Mouse (Mus musculus) neural tube, postnatal 0 days (tissue): ENCODE data around the gene Elavl3. TPM values are rescaled to one million over a fixed set of nuclear protein-coding genes. Genes with fewer than 3 reads are reported as not detected.

Source experiments
- polyA plus RNA-seq: library from polyadenylated mRNA; unstranded; fragments of >200 nt; fragmentation: Nextera tagmentation; extraction: Ambion mirVana; gene quantifications from 2 replicates; pipeline ENCODE4 v1.2.1, GENCODE M21; 2015

Elavl3 gene
- polyA plus RNA-seq: 66.7 and 78.4 TPM in 2 replicates

DNA sequence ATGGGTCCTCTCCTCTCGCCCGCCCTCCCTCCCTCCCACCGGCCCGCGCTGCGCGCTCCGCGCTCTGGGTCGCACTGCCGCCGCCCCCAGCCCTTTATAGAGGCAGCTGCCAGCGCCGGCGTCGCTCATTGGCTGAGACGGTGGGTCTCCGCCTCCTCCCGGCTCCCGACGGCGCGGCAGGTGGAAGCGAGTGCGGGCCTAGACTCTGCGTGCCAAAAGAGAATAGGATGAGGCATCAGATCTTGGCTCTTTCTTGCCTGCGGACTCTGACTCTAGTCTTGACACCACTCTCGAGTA, at the start of gene Elavl3:
Gene Elavl3 (minus strand): TSS at position 66 of the 297 bp plus-strand sequence.

DNA sequence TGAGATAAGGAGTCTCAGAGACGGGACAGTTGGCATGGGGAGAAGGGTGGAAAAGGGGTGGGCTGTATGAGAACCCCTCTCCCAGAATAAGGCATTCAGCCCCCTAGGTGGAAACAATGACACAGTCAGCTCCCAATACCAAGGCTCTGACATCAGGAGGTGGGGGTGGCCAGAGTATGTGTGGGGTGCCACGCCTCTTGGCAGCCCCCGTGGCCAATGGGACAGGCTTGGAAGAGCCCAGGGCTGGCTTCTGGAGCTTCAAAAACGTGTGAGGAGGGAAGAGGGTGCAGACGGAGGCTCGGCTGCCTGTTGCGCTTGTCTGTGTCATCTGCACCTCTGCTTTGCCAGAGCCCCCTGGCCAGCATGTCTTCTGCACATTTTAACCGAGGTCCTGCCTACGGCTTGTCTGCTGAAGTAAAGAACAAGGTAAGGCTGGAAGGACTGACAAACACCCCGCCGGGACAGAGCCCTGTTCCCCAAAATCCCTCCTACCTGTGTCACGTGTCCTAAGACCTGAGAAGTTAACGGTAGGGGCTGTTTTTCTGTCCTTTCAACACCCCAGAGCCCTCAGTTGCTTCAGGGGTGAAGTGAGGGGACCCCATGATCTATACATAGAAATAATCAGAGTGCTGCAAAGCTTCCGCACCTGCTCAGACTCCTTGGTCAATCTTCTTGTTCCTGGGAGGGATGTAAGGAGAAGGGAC, 47.3 kb upstream of the Elavl3 start, which contains the start of gene Cnn1:
Gene Cnn1 (plus strand): TSS at position 224 of the 704 bp plus-strand sequence.

DNA sequence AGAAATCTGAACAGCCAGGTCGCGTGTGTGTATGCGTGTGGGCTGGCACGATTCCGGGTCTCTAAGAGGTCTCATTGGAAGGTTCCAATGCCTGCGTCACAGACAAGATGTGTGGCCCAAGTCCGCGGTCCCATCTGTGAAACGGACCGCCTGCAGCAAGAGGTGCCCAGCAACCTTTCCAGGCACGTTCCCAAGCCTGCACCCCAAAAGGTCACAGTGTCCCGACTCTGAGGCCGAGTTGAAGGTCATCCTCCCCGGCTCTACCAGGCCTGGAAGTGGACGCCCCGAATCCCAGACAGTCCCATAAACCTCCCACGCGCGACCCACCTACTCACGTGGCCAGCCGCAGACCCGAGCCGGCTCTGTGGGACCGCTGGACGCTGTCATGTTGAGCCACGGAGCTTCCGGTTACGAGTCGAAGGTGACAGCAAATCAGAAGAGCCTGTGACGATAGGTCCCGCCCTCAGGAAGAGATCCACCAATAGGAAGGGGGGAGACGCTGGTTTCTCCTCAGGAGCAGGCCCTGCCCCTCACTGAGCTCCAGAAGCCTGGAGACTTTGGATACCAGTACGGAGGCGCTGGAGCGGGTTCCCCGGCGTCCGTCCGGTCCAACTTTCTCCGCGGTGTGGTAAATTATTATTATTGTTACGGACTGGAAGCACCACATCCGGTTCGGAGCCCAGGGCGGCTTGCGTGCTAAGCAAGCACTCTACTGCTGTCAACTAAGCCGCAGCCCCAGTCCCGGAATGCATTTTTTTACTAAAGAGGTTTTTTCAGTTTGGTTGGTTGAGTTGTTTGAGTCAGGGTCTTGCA, 33.4 kb upstream of the Elavl3 start, which contains the start of gene Ecsit:
Gene Ecsit (minus strand): TSS at position 417 of the 813 bp plus-strand sequence.

DNA sequence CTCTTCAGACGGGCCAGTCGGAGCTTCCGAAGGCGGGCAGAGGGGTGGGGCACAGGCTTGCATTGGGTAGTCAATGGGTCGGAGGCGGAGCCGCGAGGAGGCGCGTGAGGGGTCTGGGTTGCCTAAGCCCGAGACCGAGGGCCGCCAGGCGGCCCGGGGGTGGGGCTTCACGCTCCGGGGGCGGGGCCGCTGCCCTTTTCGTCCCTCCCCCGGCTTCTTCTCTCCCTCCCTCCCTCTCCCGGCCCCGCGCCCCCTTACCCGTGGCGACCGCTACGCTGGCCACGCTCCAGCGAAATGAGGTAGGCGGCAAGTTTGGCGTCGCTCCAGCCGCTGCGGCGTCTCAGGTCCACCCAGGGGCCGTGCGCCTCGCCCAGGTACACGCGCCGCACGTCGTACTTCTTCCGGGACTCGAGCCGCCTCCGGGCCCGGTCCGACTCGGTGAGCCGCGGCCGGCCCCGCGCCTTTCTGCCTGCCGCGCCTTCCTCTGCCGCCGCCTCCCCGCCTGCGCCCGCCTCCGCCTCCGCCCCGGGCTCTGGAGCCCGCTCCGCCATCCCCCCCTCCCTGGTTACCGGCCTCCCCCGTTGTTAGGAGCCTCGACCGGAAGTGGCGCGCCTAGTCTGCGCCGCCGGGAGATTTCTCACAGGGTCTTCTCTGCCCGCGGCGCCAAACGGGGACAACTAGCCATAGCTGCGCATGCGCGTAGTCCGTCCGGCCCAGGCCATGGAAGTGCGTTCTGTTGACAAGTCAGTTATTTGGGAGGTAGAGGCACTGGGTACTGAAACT, 19.2 kb upstream of the Elavl3 start, which contains the start of the genes Gm49318 and Zfp653:
Gene Gm49318 (minus strand): TSS at position 469 of the 783 bp plus-strand sequence.
Gene Zfp653 (minus strand): TSS at position 586 of the 783 bp plus-strand sequence.

DNA sequence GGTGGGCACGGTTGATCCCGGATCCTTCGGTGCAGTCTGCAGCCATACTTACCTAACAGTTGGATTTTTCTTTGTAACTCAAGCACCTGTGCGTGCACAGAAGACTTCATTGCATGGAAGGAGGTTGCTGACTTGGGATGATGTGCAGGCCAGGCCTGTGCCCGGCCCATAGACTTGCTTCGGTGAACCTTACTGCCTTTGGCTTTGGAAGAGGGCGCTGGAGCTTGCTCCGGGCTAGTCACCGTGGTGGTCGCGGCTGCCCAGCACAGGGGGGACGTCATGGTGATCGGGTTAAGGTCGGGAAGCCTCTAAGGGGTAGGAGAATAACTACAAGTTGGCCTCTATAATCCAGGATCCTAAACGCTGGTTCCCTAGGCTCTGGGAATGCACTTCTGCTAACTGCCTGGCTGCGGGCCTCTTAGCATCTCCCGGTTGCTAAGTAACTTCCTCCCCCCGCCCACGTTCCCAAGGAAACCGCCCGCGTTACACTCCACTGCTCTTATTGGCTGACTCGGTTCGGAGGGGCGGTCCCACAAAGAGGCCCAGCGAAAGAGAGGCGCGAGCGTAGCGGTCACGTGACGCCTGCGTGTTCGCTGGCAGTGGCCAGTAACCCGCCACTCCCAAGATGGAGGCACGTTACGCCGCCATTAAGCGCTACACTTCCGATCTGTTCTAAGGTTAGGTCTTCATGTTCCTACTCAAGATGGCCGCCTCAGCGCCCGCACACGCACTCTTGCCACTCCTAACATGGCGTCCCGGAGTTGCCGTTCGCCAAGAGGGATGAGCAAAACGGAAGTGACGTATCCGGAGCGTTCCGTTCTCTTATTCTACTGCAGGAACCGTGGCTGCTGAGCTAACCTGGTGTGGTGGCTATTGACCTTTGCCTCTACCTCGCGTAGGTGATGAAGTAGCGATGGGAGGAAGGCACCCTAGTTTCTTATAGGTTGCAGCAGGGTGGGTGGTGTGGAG, 49.3 kb downstream of the Elavl3 start, which contains the start of the genes Ccdc151 and Prkcsh:
Gene Ccdc151 (minus strand): TSS at position 441 of the 969 bp plus-strand sequence.
Gene Prkcsh (plus strand): TSS at position 613 of the 969 bp plus-strand sequence.

DNA sequence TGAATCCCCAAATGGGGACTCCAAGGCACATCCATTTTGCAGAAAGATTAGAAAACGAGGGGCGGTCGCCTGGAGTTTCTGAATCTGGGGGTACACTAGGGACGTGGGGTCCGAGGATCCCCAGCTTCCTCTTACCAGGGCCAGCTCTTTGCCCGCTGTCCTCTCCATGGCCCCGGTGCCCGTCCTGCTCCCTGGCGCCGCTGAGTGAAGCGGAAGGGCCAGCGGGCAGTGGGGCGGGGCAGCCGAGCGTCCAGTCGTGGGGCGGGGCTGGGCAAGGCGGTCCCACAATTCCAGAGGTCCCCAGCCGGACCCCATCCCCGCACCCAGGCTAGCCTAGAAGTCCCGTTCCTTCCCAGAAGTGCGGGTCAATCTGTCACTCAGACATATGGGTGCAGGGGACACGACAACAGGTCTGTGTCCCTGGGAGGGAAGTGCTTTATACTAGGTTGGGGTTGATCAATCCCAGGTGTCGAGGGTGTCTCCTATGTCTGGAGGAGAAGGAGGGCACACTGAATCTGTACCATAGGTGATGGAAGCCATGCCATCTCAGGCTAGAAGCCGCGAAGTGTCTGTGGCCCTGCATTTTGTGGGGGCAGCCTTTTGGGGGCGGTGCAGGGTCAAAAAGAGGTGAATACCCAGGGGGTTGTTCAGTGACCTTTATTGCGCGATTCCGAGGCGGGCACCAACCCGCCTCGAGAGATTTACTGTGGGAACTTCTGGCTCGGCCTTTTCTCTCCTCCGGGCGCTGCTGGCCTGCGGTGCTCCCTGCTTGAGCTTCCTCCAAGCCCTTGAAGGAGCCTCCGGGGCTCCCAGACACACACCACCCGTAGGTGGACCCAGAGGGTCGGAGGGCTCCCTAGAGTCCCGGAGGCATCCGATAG, 62.4 kb downstream of the Elavl3 start, which contains the start of gene Rgl3:
Gene Rgl3 (minus strand): TSS at position 217 of the 881 bp plus-strand sequence.

Other genes with a start within 250 kb of the Elavl3 start
- gene Angptl8, start 216.5 kb downstream of the Elavl3 start, polyA plus RNA-seq: 0.83 and 0.90 TPM in 2 replicates
- 13.8 and 14.4 TPM in 2 replicates for gene Dock6, start 199.4 kb downstream of the Elavl3 start, polyA plus RNA-seq
- 20.0 and 20.9 TPM in 2 replicates for gene Rab3d, start 133.8 kb downstream of the Elavl3 start, polyA plus RNA-seq
- gene Ccdc159, start 124.6 kb downstream of the Elavl3 start, polyA plus RNA-seq: 4.5 and 6.7 TPM in 2 replicates
- 65.2 and 67.6 TPM in 2 replicates for gene Tmem205, start 124.5 kb downstream of the Elavl3 start, polyA plus RNA-seq
- gene Plppr2, start 115.0 kb downstream of the Elavl3 start, polyA plus RNA-seq: 103 and 112 TPM in 2 replicates
- gene Swsap1, start 96.3 kb downstream of the Elavl3 start, polyA plus RNA-seq: 7.8 and 8.5 TPM in 2 replicates
- 1.4 and 1.6 TPM in 2 replicates for gene Epor, start 88.5 kb downstream of the Elavl3 start, polyA plus RNA-seq
- 2.9 and 3.0 TPM in 2 replicates for gene Rgl3, start 62.6 kb downstream of the Elavl3 start, polyA plus RNA-seq
- gene Ccdc151, start 49.4 kb downstream of the Elavl3 start, polyA plus RNA-seq: 3.5 and 4.1 TPM in 2 replicates
- 70.2 and 80.7 TPM in 2 replicates for gene Prkcsh, start 49.2 kb downstream of the Elavl3 start, polyA plus RNA-seq
- not detected in 2 replicates for gene Gm49318, start 19.2 kb upstream of the Elavl3 start, polyA plus RNA-seq
- gene Zfp653, start 19.4 kb upstream of the Elavl3 start, polyA plus RNA-seq: 12.5 and 14.7 TPM in 2 replicates
- 61.0 and 63.4 TPM in 2 replicates for gene Ecsit, start 33.4 kb upstream of the Elavl3 start, polyA plus RNA-seq
- gene Cnn1, start 47.2 kb upstream of the Elavl3 start, polyA plus RNA-seq: 0.65 and 0.96 TPM in 2 replicates
- gene Elof1, start 65.1 kb upstream of the Elavl3 start, polyA plus RNA-seq: 187 and 193 TPM in 2 replicates
- 4.5 and 13.7 TPM in 2 replicates for gene Acp5, start 83.7 kb upstream of the Elavl3 start, polyA plus RNA-seq
- gene Pigyl, start 104.8 kb upstream of the Elavl3 start, polyA plus RNA-seq: 109 and 121 TPM in 2 replicates
- gene Zfp872, start 136.1 kb upstream of the Elavl3 start, polyA plus RNA-seq: 0.27 and 0.32 TPM in 2 replicates
- 9.5 and 12.0 TPM in 2 replicates for gene Zfp809, start 173.7 kb upstream of the Elavl3 start, polyA plus RNA-seq
- 4.3 and 4.8 TPM in 2 replicates for gene Zfp599, start 207.9 kb upstream of the Elavl3 start, polyA plus RNA-seq